Mouse (Mus musculus): ENCODE data around the gene Spint1. TPM values are rescaled to one million over a fixed set of nuclear protein-coding genes. Genes with fewer than 3 reads are reported as not detected.

Gene Spint1
- polyA plus RNA-seq, 2 experiments, result 11.6 to 19.5 TPM

DNA sequence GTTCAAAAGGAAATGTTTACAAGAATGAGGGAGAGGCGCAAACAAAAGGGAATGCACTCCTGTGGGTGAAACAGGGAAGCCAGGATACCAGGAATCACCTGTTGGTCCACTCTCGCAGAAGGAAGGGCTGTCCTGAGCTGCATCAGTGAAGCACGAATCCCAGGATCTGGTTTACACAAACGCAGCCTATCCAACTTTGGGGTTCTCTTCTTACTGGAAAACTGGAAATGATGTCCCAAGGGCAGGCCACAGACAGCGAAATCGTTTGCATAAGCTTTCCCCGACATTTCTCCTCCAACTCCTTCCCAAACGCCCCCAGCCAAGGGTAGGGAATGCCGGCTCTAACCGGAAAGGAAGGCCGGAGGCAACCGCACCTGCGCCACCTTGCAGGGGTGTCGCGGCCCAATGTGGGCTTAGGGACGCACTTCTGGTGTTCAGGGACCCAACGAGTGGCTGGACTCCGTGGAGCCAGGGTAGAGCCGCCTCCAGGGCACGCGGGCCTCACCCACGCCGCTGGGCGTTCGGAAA is 416 bp upstream of the Spint1 start:
- ATAC-seq (ENCODE audit: low FRiP score, low read depth) (no peak), DNase-seq (ENCODE audit: low spot score) (no peak)
- H3K27ac ChIP-seq (replicated peaks; ENCODE audit: low read depth, low read length), result no peak overlapping the region
- peak overlapping the region; percentile 78 for H3K4me2 ChIP-seq (replicated peaks; ENCODE audit: low read depth, low read length, severe bottlenecking)
- H3K36me3 ChIP-seq (ENCODE audit: control insufficient read depth, insufficient read depth, low read length), result no peaks in the 10 kb centered on the region
- H3K4me1 ChIP-seq (ENCODE audit: control insufficient read depth, insufficient read depth, low read length), result no peaks in the 10 kb centered on the region
- TF ChIP-seq POLR2A (IDR thresholded peaks at IDR 0.05; ENCODE audit: borderline replicate concordance, extremely low read depth, insufficient read depth, insufficient read length), result no peak
- H3K27me3 ChIP-seq (ENCODE audit: control insufficient read depth, insufficient read depth, low read length), result peaks cover 41% of the 10 kb centered on the region
- no peaks in the 10 kb centered on the region for H3K9me3 ChIP-seq (ENCODE audit: control insufficient read depth, low read length)
- peak overlapping the region; percentile 44; the same call in 1 of the 2 replicates for H3K9ac ChIP-seq (ENCODE audit: low read depth, low read length, severe bottlenecking)
- peak overlapping the region; percentile 45 for H3K4me3 ChIP-seq (replicated peaks; ENCODE audit: low read length)
- WGBS, result 7% methylated on average over 25 of the region's 25 CpGs

DNA sequence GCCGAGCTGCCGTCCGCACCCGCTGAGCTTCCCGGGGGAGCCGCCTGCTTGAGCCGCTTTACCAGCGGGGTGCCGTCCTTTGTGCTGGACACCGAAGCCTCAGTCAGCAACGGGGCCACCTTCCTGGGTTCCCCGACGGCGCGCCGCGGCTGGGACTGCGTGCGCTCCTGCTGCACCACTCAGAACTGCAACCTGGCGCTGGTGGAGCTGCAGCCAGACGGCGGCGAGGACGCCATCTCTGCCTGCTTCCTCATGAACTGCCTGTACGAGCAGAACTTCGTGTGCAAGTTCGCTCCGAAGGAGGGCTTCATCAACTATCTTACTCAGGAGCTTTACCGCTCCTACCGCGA is 684 bp downstream of the Spint1 start:
- no peaks in the 10 kb centered on the region for H3K4me1 ChIP-seq (ENCODE audit: control insufficient read depth, insufficient read depth, low read length)
- peak overlapping the region; percentile 45 for H3K4me3 ChIP-seq (replicated peaks; ENCODE audit: low read length)
- WGBS, result 2% methylated on average over 30 of the region's 31 CpGs
- H3K4me2 ChIP-seq (replicated peaks; ENCODE audit: low read depth, low read length, severe bottlenecking), result peak overlapping the region; percentile 78
- no peak for TF ChIP-seq POLR2A (IDR thresholded peaks at IDR 0.05; ENCODE audit: borderline replicate concordance, extremely low read depth, insufficient read depth, insufficient read length)
- DNase-seq (ENCODE audit: low spot score) (no peak), ATAC-seq (ENCODE audit: low FRiP score, low read depth) (no peak)
- H3K9ac ChIP-seq (ENCODE audit: low read depth, low read length, severe bottlenecking), result peak overlapping the region; percentile 44
- H3K36me3 ChIP-seq (ENCODE audit: control insufficient read depth, insufficient read depth, low read length), result no peaks in the 10 kb centered on the region
- no peaks in the 10 kb centered on the region for H3K9me3 ChIP-seq (ENCODE audit: control insufficient read depth, low read length)
- H3K27me3 ChIP-seq (ENCODE audit: control insufficient read depth, insufficient read depth, low read length), result peaks cover 41% of the 10 kb centered on the region
- H3K27ac ChIP-seq (replicated peaks; ENCODE audit: low read depth, low read length), result no peak overlapping the region

DNA sequence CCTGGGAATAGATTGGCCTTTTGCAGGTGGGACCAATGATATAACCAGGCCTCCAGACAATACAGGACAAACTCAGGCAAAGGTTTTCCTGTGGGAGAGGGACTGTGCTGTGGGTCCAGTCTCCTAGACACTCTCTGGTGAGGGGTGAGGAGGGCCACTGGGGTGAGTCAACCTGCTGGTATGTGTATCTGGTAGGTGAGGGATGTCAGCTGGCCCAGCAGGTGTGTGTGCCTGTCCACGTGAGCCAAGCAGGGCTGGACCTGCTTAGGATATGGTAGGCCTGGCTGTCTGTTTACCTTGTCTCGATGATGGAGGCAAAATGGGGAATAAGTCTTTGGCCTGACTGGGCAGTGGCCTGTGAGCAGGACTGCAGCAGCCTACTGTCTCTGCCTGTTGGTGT is 1.5 kb downstream of the Spint1 start:
- no peak for DNase-seq (ENCODE audit: low spot score)
- no peak for TF ChIP-seq POLR2A (IDR thresholded peaks at IDR 0.05; ENCODE audit: borderline replicate concordance, extremely low read depth, insufficient read depth, insufficient read length)
- H3K27me3 ChIP-seq (ENCODE audit: control insufficient read depth, insufficient read depth, low read length), result peaks cover 41% of the 10 kb centered on the region
- H3K9me3 ChIP-seq (ENCODE audit: control insufficient read depth, low read length), result no peaks in the 10 kb centered on the region
- no peak overlapping the region for H3K4me3 ChIP-seq (replicated peaks; ENCODE audit: low read length)
- H3K9ac ChIP-seq (ENCODE audit: low read depth, low read length, severe bottlenecking), result no peak overlapping the region
- no peak overlapping the region for H3K27ac ChIP-seq (replicated peaks; ENCODE audit: low read depth, low read length)
- H3K4me1 ChIP-seq (ENCODE audit: control insufficient read depth, insufficient read depth, low read length), result no peaks in the 10 kb centered on the region
- 77% methylated on average over 2 of the region's 2 CpGs for WGBS
- no peaks in the 10 kb centered on the region for H3K36me3 ChIP-seq (ENCODE audit: control insufficient read depth, insufficient read depth, low read length)
- ATAC-seq (ENCODE audit: low FRiP score, low read depth), result no peak
- H3K4me2 ChIP-seq (replicated peaks; ENCODE audit: low read depth, low read length, severe bottlenecking), result peak overlapping the region; percentile 78

- Histone ChIP-seq H3K27ac (replicated peaks; ENCODE audit: low read depth, low read length) (no peak overlapping the region), H3K27me3 (ENCODE audit: control insufficient read depth, insufficient read depth, low read length) (peaks cover 41% of the 10 kb centered on the region), H3K36me3 (ENCODE audit: control insufficient read depth, insufficient read depth, low read length) (no peaks in the 10 kb centered on the region), H3K9me3 (ENCODE audit: control insufficient read depth, low read length) (no peaks in the 10 kb centered on the region), H3K4me3 (replicated peaks; ENCODE audit: low read length) (no peak overlapping the region), H3K9ac (ENCODE audit: low read depth, low read length, severe bottlenecking) (no peak overlapping the region), H3K4me1 (ENCODE audit: control insufficient read depth, insufficient read depth, low read length) (no peaks in the 10 kb centered on the region), H3K4me2 (replicated peaks; ENCODE audit: low read depth, low read length, severe bottlenecking) (no peak overlapping the region)
- WGBS, result 61% methylated on average over 4 of the region's 4 CpGs
- no peak for ATAC-seq (ENCODE audit: low FRiP score, low read depth)
- TF ChIP-seq POLR2A (IDR thresholded peaks at IDR 0.05; ENCODE audit: borderline replicate concordance, extremely low read depth, insufficient read depth, insufficient read length), result no peak
- DNase-seq (ENCODE audit: low spot score), result no peak
These were observed 3.1 kb downstream of the Spint1 start for GRCm38 (mm10) chr2:119240075-119240818.

- WGBS, result 87% methylated on average over 4 of the region's 4 CpGs
- TF ChIP-seq POLR2A (IDR thresholded peaks at IDR 0.05; ENCODE audit: borderline replicate concordance, extremely low read depth, insufficient read depth, insufficient read length), result no peak
- no peak for DNase-seq (ENCODE audit: low spot score)
These were observed 3.6 kb downstream of the Spint1 start for GRCm38 (mm10) chr2:119240819-119241186.

More at GRCm38 (mm10) chr2:119240819-119241186, 3.6 kb downstream of the Spint1 start:
- no peak overlapping the region for H3K4me2 ChIP-seq (replicated peaks; ENCODE audit: low read depth, low read length, severe bottlenecking)
- no peaks in the 10 kb centered on the region for H3K4me1 ChIP-seq (ENCODE audit: control insufficient read depth, insufficient read depth, low read length)
- H3K27me3 ChIP-seq (ENCODE audit: control insufficient read depth, insufficient read depth, low read length), result peaks cover 36% of the 10 kb centered on the region
- no peaks in the 10 kb centered on the region for H3K36me3 ChIP-seq (ENCODE audit: control insufficient read depth, insufficient read depth, low read length)
- no peak for ATAC-seq (ENCODE audit: low FRiP score, low read depth)
- H3K4me3 ChIP-seq (replicated peaks; ENCODE audit: low read length), result no peak overlapping the region
- no peaks in the 10 kb centered on the region for H3K9me3 ChIP-seq (ENCODE audit: control insufficient read depth, low read length)
- H3K27ac ChIP-seq (replicated peaks; ENCODE audit: low read depth, low read length), result no peak overlapping the region
- no peak overlapping the region for H3K9ac ChIP-seq (ENCODE audit: low read depth, low read length, severe bottlenecking)
